Mouse (Mus musculus): ENCODE results near the gene Eid1. TPM values are rescaled to one million over a fixed set of nuclear protein-coding genes. Genes with fewer than 3 reads are reported as not detected.

Gene Eid1
- total RNA-seq, 2 experiments from 2014 or later, result 57.6 to 59.5 TPM

Other genes starting within 250 kb of the Eid1 start
- gene Gm9913, start 168.0 kb upstream of the Eid1 start, total RNA-seq (2021), result under 1 TPM; 0.22 TPM
- 100 to 1,000 TPM; 163 TPM for gene Fbn1, start 165.1 kb upstream of the Eid1 start, total RNA-seq (2021)
- gene Cep152, start 48.0 kb upstream of the Eid1 start, total RNA-seq (2021), result 1 to 10 TPM; 2.1 TPM
- gene Shc4, start 51.1 kb downstream of the Eid1 start, total RNA-seq (2021), result under 1 TPM; 0.34 to 0.72 TPM
- gene Secisbp2l, start 109.8 kb downstream of the Eid1 start, total RNA-seq (2021), result 10 to 100 TPM; 30.3 to 32.8 TPM
- gene Galk2, start 186.0 kb downstream of the Eid1 start, total RNA-seq (2021), result 10 to 100 TPM; 12.0 to 14.0 TPM
- 10 to 100 TPM; 74.7 to 90.3 TPM for gene Cops2, start 186.0 kb downstream of the Eid1 start, total RNA-seq (2021)

Data from heart, postnatal 14 days (tissue).